Mouse (Mus musculus) small intestine, adult 2 months (tissue): ENCODE measurements around the gene Ptpn13.

Experiments used
- CTCF ChIP-seq: fragments of 200-500 bp; IDR thresholded peaks from 2 replicates; pipeline ENCODE4 v1.5.1; 2012; ENCODE audit warnings: low read depth, mild to moderate bottlenecking, control low read depth, inconsistent platforms, low read length, moderate library complexity, mixed read lengths; ENCODE audit not compliant: insufficient replicate concordance, insufficient read length; ENCODE audit errors: extremely low read depth
- POLR2A ChIP-seq: fragments of 200-500 bp; IDR thresholded peaks from 2 replicates; pipeline ENCODE4 v1.6.1; 2012; ENCODE audit warnings: low read depth, mild to moderate bottlenecking, control low read depth, inconsistent platforms, low read length, moderate library complexity

- TF ChIP-seq CTCF, result no peak
- no peak for TF ChIP-seq POLR2A
These were observed 1.3 kb downstream of the Ptpn13 start for GRCm38 (mm10) chr5:103426250-103426649.
